Mouse (Mus musculus) T-helper 1 cell (primary cell): ENCODE measurements around the gene Padi3.

ENCODE experiments used
- in situ Hi-C: fragments of 300-600 bp; cut with MboI, MseI; formaldehyde crosslinking; loops from one replicate; pipeline ENCODE4 v1.15.1; 2025; ENCODE audit warnings: high pct_unique_total_duplicates

Gene Padi3

DNA sequence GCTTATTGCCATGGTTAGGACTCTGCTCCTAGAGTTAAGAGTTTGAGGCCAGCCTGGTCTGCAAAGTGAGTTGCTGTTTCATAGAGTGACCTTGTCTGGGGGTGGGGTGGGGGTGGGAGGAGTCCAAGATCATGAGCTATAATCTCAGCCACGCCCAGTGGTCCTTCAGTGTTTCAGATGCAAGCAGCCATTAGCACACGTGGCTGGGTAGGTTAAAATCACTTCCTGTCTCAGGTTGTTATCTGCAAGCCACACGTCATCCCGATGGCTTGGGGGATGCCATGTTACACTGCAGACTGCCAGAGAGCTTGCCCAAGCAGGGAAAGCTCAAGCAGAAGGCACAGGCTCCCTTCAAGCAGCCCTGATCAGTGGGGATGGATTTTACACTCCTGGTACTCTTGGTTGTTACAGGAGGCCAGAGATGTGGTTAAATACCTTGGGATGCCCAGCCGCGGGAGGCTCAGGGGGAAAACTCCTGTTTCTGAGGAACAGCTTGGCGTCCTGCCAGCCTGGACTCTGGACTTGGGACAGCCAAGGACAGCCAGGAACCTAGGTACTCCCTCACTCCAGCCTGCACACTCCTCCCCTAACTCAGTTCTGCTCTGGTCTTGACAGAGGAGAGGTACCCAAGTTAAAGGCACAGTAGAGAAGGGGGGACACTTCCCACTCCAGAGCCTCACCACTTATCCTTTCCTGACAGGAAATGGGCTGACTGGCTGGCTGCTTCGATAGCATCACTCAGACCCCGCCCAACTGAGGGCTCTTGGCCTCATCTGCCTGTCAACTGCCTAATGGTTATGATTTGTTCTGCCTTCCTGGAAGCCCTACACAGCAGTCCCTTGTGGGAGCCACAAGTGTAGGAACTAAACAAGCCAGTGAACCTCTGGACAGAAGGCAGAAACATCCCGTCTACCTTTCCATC lies 5.8 kb upstream of the Padi3 start:
- in situ Hi-C loops = no loop called here

DNA sequence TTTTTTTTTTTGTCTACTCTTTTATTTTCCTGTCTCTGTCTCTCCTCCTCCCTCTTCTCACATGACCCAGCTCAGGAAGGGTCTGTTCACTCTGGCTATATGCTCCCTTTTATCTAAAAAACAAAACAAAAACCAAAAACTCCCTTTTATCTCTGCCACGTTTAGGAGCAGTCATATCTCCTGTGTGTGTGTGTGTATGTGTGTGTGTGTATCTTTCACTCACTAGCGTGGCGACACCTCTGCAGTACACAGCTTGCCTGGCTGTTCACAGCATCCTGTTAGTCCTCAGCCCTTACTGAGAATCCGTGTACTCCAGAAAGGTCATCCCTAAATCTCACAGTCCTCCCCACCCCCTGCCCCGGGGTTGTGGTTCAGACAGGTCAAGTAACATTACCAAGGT lies 5.0 kb upstream of the Padi3 start:
- in situ Hi-C loops = no loop called here

DNA sequence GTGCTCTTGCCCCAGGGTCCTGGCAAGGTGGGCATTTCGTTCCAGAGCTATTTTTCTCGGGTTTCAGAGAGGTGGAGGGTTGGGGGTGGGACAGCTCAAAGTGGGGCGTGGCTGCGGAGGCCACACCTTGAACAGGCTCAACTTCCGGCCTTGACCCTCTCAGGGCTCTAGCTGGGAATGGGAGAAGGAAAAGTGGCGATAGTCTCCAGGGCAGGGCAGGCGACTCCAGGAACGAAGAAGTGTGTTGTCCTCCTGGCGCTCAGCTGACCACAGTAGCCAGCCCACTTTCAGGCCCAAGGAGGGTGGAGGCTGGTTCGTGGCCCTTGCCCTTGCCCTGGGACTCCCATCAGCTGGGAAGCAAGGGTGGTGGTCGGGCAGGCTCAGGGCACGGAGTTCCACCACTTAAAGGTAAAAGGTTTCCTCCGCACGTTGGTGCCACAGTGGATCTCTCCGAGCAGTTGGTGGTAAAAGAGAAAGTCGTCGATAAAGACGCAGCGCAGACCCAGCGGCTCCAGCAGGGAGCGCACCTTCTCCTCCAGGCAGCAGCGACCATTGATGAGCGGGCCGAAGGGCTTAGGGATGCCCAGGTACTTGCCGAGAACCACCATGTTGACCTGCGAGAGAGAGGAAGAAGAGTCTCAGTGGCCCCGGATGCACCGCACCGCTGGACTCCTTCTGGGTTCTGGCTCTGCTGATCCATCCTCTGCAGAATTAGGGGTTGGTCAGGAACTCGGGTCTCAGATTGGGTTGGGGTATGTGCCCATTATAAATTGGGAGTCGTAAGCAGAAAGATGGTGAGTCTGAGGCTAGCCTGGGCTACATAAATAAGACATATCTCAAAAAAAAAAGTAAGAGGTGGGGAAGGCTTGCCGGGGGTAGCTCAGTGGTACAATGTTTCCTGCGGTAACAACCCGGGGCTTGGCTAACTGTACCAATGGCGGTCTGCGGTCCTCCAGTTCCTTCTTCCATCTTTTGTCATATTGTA lies 4.1 kb upstream of the Padi3 start:
- in situ Hi-C loops = no loop called here

DNA sequence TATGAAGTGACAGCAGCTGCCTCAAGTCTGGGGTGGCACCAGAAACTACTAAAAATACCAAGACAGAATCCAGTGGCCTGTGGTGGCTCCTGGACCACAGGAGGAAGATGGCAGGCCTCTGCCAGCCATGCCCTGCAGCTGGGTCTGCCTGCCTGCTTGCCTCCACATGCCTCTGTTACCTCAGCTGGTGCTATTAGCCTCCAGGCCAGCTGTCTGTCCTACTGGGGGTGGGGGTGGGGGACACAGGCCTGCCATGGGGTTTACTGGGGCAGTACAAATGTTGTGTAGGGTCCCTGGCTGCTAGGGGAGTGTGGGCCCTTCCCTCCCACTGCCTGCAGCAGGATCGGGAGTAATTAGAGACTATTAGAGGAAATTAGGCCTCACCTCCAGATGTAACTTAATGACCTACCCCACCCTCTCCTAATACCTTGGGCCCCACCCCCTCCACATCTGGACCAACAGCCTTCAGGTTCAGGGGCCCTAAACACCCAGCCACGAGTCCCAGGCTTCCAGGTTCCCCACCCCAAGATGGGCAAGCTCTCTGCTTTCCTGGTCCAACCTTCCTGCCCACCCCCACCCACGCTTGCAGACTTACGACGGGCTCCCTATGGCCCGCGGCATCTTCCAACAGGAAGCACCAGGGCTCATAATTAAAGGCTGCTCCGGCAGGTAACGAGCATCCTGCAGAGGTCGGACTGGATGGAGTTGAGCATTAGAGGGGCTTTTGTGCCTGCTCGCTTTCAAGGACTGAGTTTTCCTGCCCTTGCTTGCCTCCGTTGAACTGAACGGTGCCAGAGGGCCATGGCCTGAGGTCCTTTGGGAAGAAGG lies 3.1 kb upstream of the Padi3 start:
- in situ Hi-C loops = no loop called here

- in situ Hi-C loops = no loop called here
Observed at GRCm38 (mm10) chr4:140812609-140813008, 2.2 kb upstream of the Padi3 start.

- in situ Hi-C loops = no loop called here
Observed at GRCm38 (mm10) chr4:140812191-140812590, 1.7 kb upstream of the Padi3 start.

DNA sequence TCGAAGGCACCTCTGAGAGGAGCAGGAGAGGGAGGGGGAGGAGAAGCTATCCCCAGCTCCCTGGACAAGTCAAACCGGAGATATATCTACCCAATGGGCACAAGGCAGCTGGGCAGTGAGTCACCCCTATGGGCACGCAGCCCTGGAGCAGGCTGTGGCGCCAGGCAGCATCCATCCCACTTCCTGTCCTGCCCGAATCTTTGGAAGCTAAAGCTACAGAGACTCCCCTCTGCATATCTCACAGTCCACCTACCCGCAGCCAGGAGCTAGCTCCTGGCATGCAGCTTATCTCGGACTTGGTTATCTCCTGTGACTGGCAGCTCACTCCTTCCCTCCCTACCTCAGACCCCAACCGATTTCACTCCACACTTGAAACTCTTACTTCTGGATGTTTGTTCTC lies 1.3 kb downstream of the Padi3 start:
- in situ Hi-C loops = no loop called here

GRCm38 (mm10) chr4:140804601-140805000 lies 5.8 kb downstream of the Padi3 start:
- in situ Hi-C loops = no loop called here

DNA sequence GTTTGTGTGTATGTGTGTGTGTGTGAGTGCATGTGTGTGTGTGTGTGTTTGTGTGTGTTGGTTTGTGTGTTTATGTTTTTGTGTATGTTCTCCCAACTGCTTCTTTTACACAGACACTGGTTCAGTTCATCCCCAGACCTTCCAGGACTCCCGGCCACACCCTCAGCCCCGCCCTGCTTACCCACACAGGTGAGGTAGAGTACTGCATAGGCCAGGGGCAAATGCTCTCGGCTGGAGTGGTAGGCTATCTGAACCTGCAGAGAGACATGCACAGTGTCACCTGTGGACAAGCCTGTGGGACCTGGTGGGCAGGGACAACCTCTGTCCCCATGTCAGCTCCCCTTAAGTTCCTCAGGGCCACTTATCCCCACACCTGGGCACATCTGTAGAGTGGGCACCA lies 9.1 kb downstream of the Padi3 start:
- in situ Hi-C loops = no loop called here

GRCm38 (mm10) chr4:140796786-140797185 lies 13.7 kb downstream of the Padi3 start:
- in situ Hi-C loops = no loop called here

GRCm38 (mm10) chr4:140794678-140795077 lies 15.8 kb downstream of the Padi3 start:
- in situ Hi-C loops = no loop called here

- in situ Hi-C loops = no loop called here
Observed at GRCm38 (mm10) chr4:140793795-140794194, 16.7 kb downstream of the Padi3 start.

DNA sequence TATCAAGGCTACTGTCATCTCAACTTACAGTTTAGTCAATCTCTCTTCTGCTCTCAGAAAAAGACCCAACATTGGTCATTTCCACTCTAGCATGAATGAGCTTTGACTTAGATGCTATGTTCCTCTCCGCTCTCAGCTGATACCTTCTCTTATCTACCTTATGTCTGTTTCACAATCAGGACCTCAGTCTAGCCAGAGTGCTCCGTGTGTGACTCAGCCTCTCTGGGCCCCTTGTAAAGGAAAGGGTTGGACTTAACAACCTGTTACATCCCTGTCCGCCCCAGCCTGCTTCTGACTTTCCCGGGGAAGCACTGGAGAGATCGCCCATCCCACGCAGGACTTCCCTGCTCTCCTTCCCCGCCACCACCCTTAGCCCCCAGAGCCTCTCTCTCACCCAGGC lies 17.9 kb downstream of the Padi3 start:
- in situ Hi-C loops = no loop called here

- in situ Hi-C loops = no loop called here
Observed at GRCm38 (mm10) chr4:140791071-140791470, 19.4 kb downstream of the Padi3 start.

GRCm38 (mm10) chr4:140789983-140790382 lies 20.5 kb downstream of the Padi3 start:
- in situ Hi-C loops = no loop called here

DNA sequence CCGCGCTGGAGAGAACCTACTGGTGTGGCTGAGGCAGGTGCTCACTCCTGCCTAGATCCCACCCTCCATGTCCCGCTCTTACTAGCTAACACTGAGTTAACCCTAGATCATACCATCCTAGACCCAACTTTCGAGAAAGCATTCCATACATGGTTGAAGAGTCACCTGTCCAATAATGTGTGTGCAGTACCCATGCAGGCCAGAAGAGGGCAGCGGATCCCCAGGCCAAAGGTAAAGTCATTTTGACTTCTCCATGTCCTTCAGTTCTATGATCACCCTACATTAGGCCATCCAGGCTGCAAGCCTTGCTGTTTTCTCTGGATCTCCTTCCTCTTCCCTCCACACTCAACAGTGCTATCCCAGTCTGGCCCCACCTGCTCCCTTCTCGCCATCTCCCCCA lies 21.5 kb downstream of the Padi3 start:
- in situ Hi-C loops = no loop called here

DNA sequence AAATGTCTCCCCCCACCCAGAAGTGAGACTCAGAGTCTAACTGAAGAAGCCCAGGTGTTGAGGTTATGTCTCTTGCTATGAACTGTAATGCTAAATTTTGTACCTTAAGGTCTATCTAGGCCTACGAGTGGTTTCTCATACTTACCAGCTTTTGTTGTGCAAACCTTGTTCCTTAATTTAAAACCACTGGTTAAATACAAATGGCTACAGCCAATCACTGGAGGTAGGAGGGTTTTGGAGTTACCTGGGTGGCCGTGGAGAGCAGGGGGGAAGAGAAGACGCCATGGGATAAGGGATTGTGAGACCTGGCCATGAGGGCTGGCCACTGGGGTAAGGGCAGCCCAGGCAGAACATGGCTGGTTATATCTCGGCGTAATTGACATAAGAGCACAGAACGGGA lies 22.2 kb downstream of the Padi3 start:
- in situ Hi-C loops = no loop called here

DNA sequence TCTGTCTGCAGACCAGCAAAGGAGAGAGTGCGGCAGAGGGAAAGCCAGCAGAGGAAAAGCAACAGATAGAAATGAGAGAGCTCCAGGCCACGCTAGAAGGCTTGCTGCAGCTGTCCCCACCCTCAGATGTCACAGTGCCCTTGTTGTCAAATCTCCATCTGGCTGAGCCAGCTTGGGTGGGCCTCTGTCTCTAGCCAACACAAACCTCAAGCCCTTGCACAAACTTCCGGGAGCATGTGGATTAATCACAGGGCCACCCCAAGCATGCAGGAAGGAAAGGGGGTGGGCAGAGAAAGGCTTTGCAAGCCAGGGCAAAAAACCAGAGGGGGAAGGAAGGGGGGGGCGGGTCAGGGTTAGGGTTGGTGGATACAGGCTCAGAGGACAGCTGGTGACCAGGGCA lies 23.0 kb downstream of the Padi3 start:
- in situ Hi-C loops = no loop called here

GRCm38 (mm10) chr4:140785217-140785616 lies 25.2 kb downstream of the Padi3 start:
- in situ Hi-C loops = no loop called here

GRCm38 (mm10) chr4:140784292-140784945 lies 26.0 kb downstream of the Padi3 start:
- in situ Hi-C loops = no loop called here

DNA sequence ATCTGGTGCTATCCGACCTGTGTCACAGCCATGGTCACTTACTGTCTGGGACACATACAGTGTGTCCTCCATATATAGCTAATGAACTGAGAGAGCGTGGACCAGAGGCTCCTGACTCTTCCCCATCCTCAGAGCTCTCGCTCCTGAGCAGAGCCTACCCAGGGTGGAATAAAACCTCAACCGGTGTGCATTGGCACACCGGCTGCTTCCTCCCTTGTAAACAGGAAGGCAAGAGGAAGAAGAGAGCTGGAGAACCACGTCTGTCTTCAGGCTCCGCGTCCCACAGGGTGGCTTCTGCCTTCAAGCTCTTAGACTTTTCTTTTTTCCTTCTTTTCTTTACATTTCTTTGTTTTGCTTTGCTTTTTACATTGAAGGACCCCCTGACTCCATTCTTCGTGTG lies 27.6 kb downstream of the Padi3 start:
- in situ Hi-C loops = no loop called here
